Mouse (Mus musculus): Measurements from ENCODE around the gene Odf4. TPM values are rescaled to one million over a fixed set of nuclear protein-coding genes. Genes with fewer than 3 reads are reported as not detected.

Gene Odf4
- polyA plus RNA-seq, 1 experiment from 2014 or later: not detected

DNA sequence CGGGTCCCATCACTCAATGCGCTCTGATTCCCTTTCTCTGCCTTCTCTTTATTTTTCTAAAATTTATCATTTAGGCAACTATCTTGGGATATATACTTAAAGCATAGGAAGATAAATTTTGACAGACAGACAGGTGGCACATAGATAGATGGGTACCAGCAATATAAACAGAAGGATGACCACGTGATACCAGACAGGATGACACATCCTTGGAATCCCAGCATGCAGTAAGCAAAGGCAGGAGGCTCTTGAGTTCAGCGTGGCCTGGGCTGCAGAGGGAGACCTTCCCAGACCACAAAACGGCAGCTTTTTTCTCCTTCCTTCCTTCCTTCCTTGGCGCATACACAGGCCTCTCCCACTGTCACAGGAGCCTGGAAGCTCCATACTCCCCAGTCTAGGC lies 29.0 kb downstream of the Odf4 start:
- Histone ChIP-seq H3K27me3 (ENCODE audit: insufficient read depth, poor library complexity, severe bottlenecking) (peaks cover 4% of the 10 kb centered on the region; the same call in 1 of the 2 replicates), H3K4me1 (replicated peaks) (peaks cover 11% of the 10 kb centered on the region), H3K4me3 (no peak overlapping the region), H3K36me3 (peaks cover 6% of the 10 kb centered on the region), H3K27ac (no peak overlapping the region), H3K9me3 (no peaks in the 10 kb centered on the region)
- 78% methylated on average over 6 of the region's 6 CpGs for WGBS
- DNase-seq (ENCODE audit: low spot score): no peak

- H3K9me3 ChIP-seq: no peaks in the 10 kb centered on the region
- no peak overlapping the region for H3K27ac ChIP-seq
- DNase-seq (ENCODE audit: low spot score): no peak
- peaks cover 4% of the 10 kb centered on the region; the same call in 1 of the 2 replicates for H3K27me3 ChIP-seq (ENCODE audit: insufficient read depth, poor library complexity, severe bottlenecking)
- 45% methylated on average over 4 of the region's 4 CpGs for WGBS
- no peaks in the 10 kb centered on the region for H3K36me3 ChIP-seq
- H3K4me3 ChIP-seq: no peak overlapping the region
- H3K4me1 ChIP-seq (replicated peaks): peaks cover 6% of the 10 kb centered on the region
These were observed 29.8 kb downstream of the Odf4 start for GRCm38 (mm10) chr11:68897120-68897519.

DNA sequence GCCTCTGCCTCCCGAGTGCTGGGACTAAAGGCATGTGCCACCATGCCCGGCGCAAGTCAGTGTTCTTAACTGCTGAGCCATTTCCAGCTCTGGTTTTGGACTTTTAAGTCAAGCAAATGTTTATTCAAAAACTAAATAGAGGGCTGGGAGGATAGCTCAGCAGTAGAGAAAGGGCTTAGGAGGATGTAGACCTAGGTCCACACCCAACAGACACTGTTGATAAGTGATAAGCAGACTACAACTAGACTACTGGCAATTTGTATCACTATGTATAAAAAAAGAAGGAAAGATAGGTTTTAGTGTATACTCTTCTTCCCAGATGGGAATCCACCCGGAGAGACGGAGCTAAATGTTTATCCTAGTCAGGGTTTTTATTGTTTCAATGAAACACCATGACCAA lies 30.6 kb downstream of the Odf4 start:
- Histone ChIP-seq H3K9me3 (no peaks in the 10 kb centered on the region), H3K4me1 (replicated peaks) (peaks cover 6% of the 10 kb centered on the region), H3K36me3 (no peaks in the 10 kb centered on the region), H3K27ac (no peak overlapping the region), H3K27me3 (ENCODE audit: insufficient read depth, poor library complexity, severe bottlenecking) (peaks cover 4% of the 10 kb centered on the region; the same call in 1 of the 2 replicates), H3K4me3 (no peak overlapping the region)
- no peak for DNase-seq (ENCODE audit: low spot score)
- 94% methylated on average over 5 of the region's 5 CpGs for WGBS

DNA sequence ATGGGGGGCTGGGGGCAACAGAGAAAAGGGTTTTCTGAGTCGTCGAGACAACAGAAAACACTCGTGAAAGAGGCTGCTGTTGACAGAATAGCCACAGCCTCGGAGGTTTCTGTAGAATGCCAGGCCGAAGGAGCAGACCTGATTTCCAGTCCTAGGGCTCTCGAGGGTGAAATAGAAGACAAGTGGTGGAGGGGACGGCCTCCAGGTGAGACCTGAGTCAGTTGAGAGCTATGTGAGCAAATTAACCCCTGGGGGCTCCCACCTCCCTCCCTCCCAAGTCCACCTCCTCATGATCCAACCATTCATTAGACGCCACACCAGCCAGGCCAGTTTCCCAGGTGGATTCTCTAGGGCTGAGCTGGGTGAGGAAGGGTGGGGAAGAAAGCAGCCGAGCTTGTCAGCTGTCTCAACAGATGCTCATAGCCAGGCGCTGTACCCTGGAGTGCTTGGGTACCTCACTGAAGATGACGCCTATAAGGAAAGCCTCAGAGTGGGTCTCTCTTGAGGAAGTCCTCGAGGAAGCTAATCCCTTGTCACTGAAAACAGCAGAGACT lies 32.9 kb downstream of the Odf4 start:
- no peak overlapping the region; the same call in 1 of the 2 replicates for H3K27ac ChIP-seq
- H3K36me3 ChIP-seq: no peaks in the 10 kb centered on the region
- H3K4me1 ChIP-seq (replicated peaks): no peaks in the 10 kb centered on the region; the same call in 1 of the 2 replicates
- 74% methylated on average over 12 of the region's 12 CpGs for WGBS
- no peaks in the 10 kb centered on the region for H3K27me3 ChIP-seq (ENCODE audit: insufficient read depth, poor library complexity, severe bottlenecking)
- no peaks in the 10 kb centered on the region for H3K9me3 ChIP-seq
- H3K4me3 ChIP-seq: no peak overlapping the region
- DNase-seq (ENCODE audit: low spot score): no peak

- WGBS: 77% methylated on average over 15 of the region's 15 CpGs
- Histone ChIP-seq H3K4me3 (no peak overlapping the region), H3K27me3 (ENCODE audit: insufficient read depth, poor library complexity, severe bottlenecking) (no peaks in the 10 kb centered on the region), H3K4me1 (replicated peaks) (peaks cover 4% of the 10 kb centered on the region), H3K27ac (no peak overlapping the region), H3K9me3 (no peaks in the 10 kb centered on the region), H3K36me3 (no peaks in the 10 kb centered on the region)
- no peak for DNase-seq (ENCODE audit: low spot score)
These were observed 34.5 kb downstream of the Odf4 start for GRCm38 (mm10) chr11:68892233-68892832.

GRCm38 (mm10) chr11:68891823-68892222 lies 35.1 kb downstream of the Odf4 start:
- Histone ChIP-seq H3K4me1 (replicated peaks) (peaks cover 4% of the 10 kb centered on the region), H3K4me3 (no peak overlapping the region), H3K36me3 (no peaks in the 10 kb centered on the region), H3K27me3 (ENCODE audit: insufficient read depth, poor library complexity, severe bottlenecking) (no peaks in the 10 kb centered on the region), H3K27ac (no peak overlapping the region), H3K9me3 (no peaks in the 10 kb centered on the region)
- DNase-seq (ENCODE audit: low spot score): no peak
- WGBS: 81% methylated on average over 5 of the region's 5 CpGs

DNA sequence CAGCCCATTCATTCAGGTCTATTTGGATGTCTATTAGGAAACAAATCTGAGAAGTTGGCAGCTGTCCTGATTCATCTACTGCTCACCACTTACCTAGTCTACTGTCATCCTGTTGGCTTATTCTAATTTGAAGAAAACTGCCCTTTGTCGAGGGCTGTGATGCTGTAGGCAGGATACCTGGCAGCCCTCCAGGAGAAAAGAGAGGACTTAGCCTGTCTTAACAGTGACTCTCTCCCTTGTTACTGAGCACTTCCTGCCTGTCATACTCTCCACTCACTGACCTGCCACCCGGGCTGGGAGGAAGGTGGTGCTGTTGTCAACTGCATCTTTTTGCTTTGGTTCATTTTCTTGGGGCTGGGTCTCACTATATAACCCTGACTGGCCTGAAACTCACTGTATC lies 36.3 kb downstream of the Odf4 start:
- Histone ChIP-seq H3K9me3 (no peaks in the 10 kb centered on the region), H3K27ac (no peak overlapping the region), H3K36me3 (no peaks in the 10 kb centered on the region), H3K4me3 (no peak overlapping the region), H3K4me1 (replicated peaks) (peaks cover 4% of the 10 kb centered on the region), H3K27me3 (ENCODE audit: insufficient read depth, poor library complexity, severe bottlenecking) (no peaks in the 10 kb centered on the region)
- DNase-seq (ENCODE audit: low spot score): no peak
- 62% methylated on average over 2 of the region's 2 CpGs for WGBS

- H3K36me3 ChIP-seq: no peaks in the 10 kb centered on the region
- no peaks in the 10 kb centered on the region for H3K27me3 ChIP-seq (ENCODE audit: insufficient read depth, poor library complexity, severe bottlenecking)
- H3K4me1 ChIP-seq (replicated peaks): peaks cover 4% of the 10 kb centered on the region
- 81% methylated on average over 2 of the region's 2 CpGs for WGBS
- no peak overlapping the region for H3K4me3 ChIP-seq
- DNase-seq (ENCODE audit: low spot score): no peak
- no peak overlapping the region for H3K27ac ChIP-seq
- no peaks in the 10 kb centered on the region for H3K9me3 ChIP-seq
These were observed 38.2 kb downstream of the Odf4 start for GRCm38 (mm10) chr11:68888653-68889052.

GRCm38 (mm10) chr11:68888253-68888652 lies 38.6 kb downstream of the Odf4 start, which contains the start of gene Rnf222:
Gene Rnf222 (plus strand): TSS chr11:68888553.
- Histone ChIP-seq H3K4me3 (no peak within 1 kb of the TSS), H3K9me3 (no peaks in the 10 kb centered on the region), H3K27me3 (ENCODE audit: insufficient read depth, poor library complexity, severe bottlenecking) (no peaks in the 10 kb centered on the region), H3K36me3 (no peaks in the 10 kb centered on the region), H3K27ac (no peak within 1 kb of the TSS), H3K4me1 (replicated peaks) (peaks cover 4% of the 10 kb centered on the region)
- WGBS: 38% methylated on average over 6 of the region's 6 CpGs
- no peak for DNase-seq (ENCODE audit: low spot score)

DNA sequence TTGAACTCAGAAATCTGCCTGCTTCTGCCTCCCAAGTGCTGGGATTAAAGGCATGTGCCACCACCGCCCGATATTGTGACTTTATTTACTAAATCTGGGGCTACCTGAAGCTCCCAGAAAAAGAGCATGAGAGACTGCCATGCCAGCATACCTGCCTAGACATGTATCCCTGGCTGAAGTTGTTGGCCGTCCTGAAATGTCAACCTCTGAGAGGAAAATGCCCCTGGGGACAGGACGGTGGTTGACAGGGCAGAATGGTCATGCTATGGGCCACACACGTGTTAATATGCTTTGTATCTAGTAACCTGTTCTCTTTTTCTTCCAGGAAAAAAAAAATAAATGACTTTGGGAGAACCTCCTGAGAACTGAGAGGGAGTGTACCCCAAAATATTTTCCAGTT lies 40.8 kb downstream of the Odf4 start:
- Histone ChIP-seq H3K4me3 (no peak overlapping the region), H3K27me3 (ENCODE audit: insufficient read depth, poor library complexity, severe bottlenecking) (no peaks in the 10 kb centered on the region), H3K27ac (no peak overlapping the region), H3K4me1 (replicated peaks) (peaks cover 7% of the 10 kb centered on the region), H3K9me3 (no peaks in the 10 kb centered on the region), H3K36me3 (no peaks in the 10 kb centered on the region)
- DNase-seq (ENCODE audit: low spot score): no peak
- 80% methylated on average over 5 of the region's 5 CpGs for WGBS

DNA sequence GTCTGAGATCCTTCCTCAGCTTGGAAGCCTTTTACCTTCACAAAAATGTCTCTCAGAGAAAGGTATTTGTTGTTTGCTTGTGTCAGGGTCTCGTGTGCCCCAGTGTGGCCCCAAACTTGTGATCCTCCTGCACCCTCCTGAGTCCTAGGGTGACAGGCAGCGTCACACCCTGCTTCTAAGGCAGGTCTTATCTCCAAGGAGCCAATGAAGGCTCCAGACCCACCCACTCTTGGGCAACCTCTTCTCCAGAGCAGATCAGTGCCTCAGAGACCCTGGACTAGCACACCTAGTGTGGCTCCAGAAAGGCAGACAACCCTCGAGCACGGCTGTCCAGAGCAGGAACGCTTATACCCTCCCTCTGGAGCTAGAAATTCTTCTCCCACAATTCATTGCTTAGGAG lies 42.5 kb downstream of the Odf4 start:
- WGBS: 70% methylated on average over 5 of the region's 5 CpGs
- DNase-seq (ENCODE audit: low spot score): no peak
- H3K27ac ChIP-seq: no peak overlapping the region

DNA sequence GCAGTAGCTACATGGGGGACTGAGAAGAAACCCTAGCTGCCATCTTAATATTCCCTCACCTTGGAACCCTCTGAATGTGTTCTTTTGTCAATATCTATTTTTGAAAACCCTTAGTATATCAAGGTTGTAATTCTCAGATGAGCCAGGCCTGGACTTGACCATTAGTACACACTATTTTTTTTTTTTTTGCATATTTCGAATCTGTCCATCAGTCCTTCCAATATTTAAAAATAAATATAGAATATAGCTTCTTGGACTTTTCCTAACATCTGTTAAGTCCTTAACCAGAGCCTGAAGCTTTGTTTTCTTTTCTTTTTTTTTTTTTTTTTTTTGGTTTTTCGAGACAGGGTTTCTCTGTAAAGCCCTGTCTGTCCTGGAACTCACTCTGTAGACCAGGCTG lies 43.0 kb downstream of the Odf4 start:
- H3K36me3 ChIP-seq: no peaks in the 10 kb centered on the region
- DNase-seq (ENCODE audit: low spot score): no peak
- H3K4me3 ChIP-seq: no peak overlapping the region
- no peak overlapping the region for H3K27ac ChIP-seq
- WGBS: 75% methylated on average over 2 of the region's 2 CpGs
- H3K4me1 ChIP-seq (replicated peaks): peaks cover 7% of the 10 kb centered on the region
- H3K27me3 ChIP-seq (ENCODE audit: insufficient read depth, poor library complexity, severe bottlenecking): no peaks in the 10 kb centered on the region
- H3K9me3 ChIP-seq: no peaks in the 10 kb centered on the region

More for the DNA sequence above, 42.5 kb downstream of the Odf4 start:
- H3K27me3 ChIP-seq (ENCODE audit: insufficient read depth, poor library complexity, severe bottlenecking): no peaks in the 10 kb centered on the region
- peaks cover 7% of the 10 kb centered on the region for H3K4me1 ChIP-seq (replicated peaks)
- no peaks in the 10 kb centered on the region for H3K9me3 ChIP-seq
- H3K4me3 ChIP-seq: no peak overlapping the region
- no peaks in the 10 kb centered on the region for H3K36me3 ChIP-seq

- 22% methylated on average over 14 of the region's 14 CpGs for WGBS
- no peaks in the 10 kb centered on the region for H3K27me3 ChIP-seq (ENCODE audit: insufficient read depth, poor library complexity, severe bottlenecking)
- H3K36me3 ChIP-seq: no peaks in the 10 kb centered on the region
- H3K9me3 ChIP-seq: no peaks in the 10 kb centered on the region
- no peak overlapping the region for H3K27ac ChIP-seq
- H3K4me3 ChIP-seq: no peak overlapping the region
- peaks cover 3% of the 10 kb centered on the region; the same call in 1 of the 2 replicates for H3K4me1 ChIP-seq (replicated peaks)
- no peak for DNase-seq (ENCODE audit: low spot score)
These were observed 44.8 kb downstream of the Odf4 start for GRCm38 (mm10) chr11:68882107-68882506.

All from hindbrain, embryonic 10.5 days (tissue).